Mouse (Mus musculus) neural tube, embryonic 11.5 days (tissue): ENCODE data around the gene Tle6. TPM values are rescaled to one million over a fixed set of nuclear protein-coding genes. Genes with fewer than 3 reads are reported as not detected.
A peak's percentile ranks its signal among the peaks of the same experiment; 100 is the strongest.

Experiments
- ATAC-seq: fragments of 200-750 bp; cut with Nextera tagmentation; 2 replicates; pipeline ENCODE4 v1.8.0; 2017; ENCODE audit warnings: moderate number of reproducible peaks, mild to moderate bottlenecking, moderate TSS enrichment, moderate library complexity; ENCODE audit not compliant: insufficient read depth, low FRiP score, low TSS enrichment
- DNase-seq: peaks from one replicate; pipeline ENCODE4 v3.0.0-alpha.2; 2015; ENCODE audit warnings: low spot score
- H3K27ac ChIP-seq: fragments of 300-500 bp; sonication (generic); 2 replicates; pipeline ENCODE4 v1.5.1; 2014; ENCODE audit warnings: low read depth, mild to moderate bottlenecking, low read length
- H3K27me3 ChIP-seq: fragments of 300-500 bp; sonication (generic); 2 replicates; pipeline ENCODE4 v1.6.1; 2014; ENCODE audit warnings: mild to moderate bottlenecking, low read length, mixed read lengths; ENCODE audit not compliant: control insufficient read depth, insufficient read depth
- H3K36me3 ChIP-seq: fragments of 300-500 bp; sonication (generic); 2 replicates; pipeline ENCODE4 v1.6.1; 2014; ENCODE audit warnings: mild to moderate bottlenecking, low read length, moderate library complexity, mixed read lengths; ENCODE audit not compliant: control insufficient read depth, insufficient read depth
- H3K4me1 ChIP-seq: fragments of 300-500 bp; sonication (generic); 2 replicates; pipeline ENCODE4 v1.6.1; 2014; ENCODE audit warnings: low read length, mixed read lengths; ENCODE audit not compliant: control insufficient read depth, insufficient read depth
- H3K4me2 ChIP-seq: fragments of 300-500 bp; sonication (generic); 2 replicates; pipeline ENCODE4 v1.6.1; 2014; ENCODE audit warnings: low read depth, mild to moderate bottlenecking, moderate library complexity
- H3K4me3 ChIP-seq: fragments of 300-500 bp; sonication (generic); 2 replicates; pipeline ENCODE4 v1.5.1; 2014; ENCODE audit warnings: low read depth, low read length
- H3K9ac ChIP-seq: fragments of 300-500 bp; sonication (generic); 2 replicates; pipeline ENCODE4 v1.6.1; 2014; ENCODE audit warnings: mild to moderate bottlenecking, low read length
- H3K9me3 ChIP-seq: fragments of 300-500 bp; sonication (generic); 2 replicates; pipeline ENCODE4 v1.6.1; 2016; ENCODE audit warnings: low read length; ENCODE audit not compliant: control insufficient read depth
- WGBS: fragments of 180-500 bp; shearing (Covaris S2); extraction: QIAGEN DNeasy Blood & Tissue Kit; methylation state at CpG from one replicate; pipeline ENCODE4 v1.1.7; 2014; 5-methylcytosine and 5-hydroxymethylcytosine counted together
- polyA plus RNA-seq: library from polyadenylated mRNA; unstranded; fragments of >200 nt; fragmentation: Nextera tagmentation; extraction: Ambion mirVana; gene quantifications from 2 replicates; pipeline ENCODE4 v1.2.1, GENCODE M21; 2014

Tle6 gene
- polyA plus RNA-seq, 1 experiment from 2014 or later: 6.4 TPM

DNA sequence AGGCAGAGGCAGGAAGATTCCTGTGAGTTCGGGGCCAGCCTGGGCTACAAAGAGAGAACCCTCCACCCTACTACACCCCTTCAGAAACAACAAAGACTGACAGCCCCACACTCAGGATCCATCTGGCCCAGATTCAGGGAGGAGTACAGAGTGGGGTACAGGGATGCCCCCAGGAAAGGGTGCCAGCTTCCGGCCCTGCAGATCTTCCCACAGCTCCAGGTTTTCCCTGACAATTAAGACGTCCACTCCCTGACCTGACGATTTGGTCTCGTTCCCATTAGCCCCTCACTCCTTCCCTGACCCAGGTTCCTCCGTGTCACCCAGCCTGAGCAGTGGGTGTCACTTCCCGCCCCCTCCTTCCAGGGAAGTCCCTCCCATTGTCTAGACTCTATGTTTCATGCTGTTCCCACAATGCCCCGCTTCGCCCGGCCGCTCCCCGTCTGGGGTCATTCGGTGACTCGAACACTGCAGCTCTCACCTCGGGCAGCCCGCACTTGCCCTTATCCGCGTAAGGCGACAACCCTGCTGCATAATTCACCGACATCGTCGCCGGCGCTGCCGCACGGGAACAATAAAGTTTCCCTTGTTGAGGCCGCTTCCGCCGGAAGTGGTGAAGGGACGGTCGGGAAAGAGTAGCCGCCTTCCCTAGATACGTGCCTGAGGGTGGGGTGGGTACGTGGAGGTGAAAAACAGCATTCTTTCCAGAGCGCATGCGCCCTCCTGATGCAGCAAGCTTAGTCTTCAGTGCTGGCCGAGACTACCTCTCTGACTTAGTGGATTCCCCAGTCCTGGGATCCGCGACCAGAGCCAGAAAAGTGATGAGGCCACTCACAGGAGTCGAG lies 26.3 kb upstream of the Tle6 start, which contains the start of gene Sirt6:
Gene Sirt6 (minus strand): TSS at position 804 of the 842 bp plus-strand sequence.
- WGBS: 4% methylated on average over 40 of the region's 40 CpGs
- Histone ChIP-seq H3K4me1 (0 out of 2 replicates have a peak, but pooled peaks cover 4% of the 10 kb centered on the region), H3K9me3 (no peaks in the 10 kb centered on the region), H3K27ac (peak within 1 kb of the TSS; percentile 39), H3K4me2 (peak within 1 kb of the TSS; percentile 78), H3K4me3 (peak within 1 kb of the TSS; percentile 47), H3K36me3 (peaks cover 2% of the 10 kb centered on the region; the same call in 1 of the 2 replicates), H3K27me3 (no peaks in the 10 kb centered on the region), H3K9ac (peak within 1 kb of the TSS; percentile 60)
- ATAC-seq (peak; percentile 88), DNase-seq (peak; percentile 92)

DNA sequence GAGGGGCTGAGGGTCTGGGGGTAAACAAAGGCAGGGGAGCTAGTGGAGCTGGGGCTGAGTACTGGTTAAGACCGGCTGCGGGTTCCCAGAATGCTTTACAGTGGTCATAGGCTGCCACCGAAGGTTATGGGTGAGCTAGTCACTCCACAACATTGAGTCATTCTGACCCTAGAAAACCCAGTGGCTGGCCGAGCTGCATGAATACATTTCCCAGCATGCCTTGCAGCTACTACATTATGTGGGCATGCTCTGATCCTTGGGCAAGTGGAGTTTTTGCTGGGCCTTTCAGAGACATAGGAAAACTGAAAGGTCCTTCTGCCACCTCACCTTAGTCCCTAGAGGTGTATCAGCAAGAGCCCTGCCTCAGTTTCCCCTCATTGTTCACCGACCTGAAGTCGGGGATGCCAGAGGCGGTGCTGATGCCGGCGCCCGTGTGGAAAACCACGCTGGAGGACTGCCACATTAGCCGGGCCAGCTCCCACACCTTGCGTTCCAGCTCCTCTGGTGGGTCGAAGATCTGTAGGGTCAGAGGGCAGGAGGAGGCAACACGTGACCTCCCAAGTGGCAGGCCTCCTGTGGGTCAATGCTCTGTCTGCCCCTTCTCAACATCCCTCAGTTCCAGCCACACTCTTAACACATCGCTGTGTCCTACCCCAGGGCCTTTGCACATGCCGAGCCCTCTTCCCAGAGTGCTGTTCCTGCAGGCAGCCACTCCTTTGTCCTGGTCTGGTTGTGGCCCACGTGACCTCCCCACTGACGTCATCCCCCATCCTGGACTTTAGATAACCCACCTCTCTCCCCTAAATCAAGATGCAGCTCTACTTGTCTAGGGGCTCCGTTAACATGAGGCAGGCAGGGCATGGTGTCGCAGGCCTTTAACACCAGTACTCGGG lies 25.5 kb upstream of the Tle6 start:
- Histone ChIP-seq H3K9ac (peak overlapping the region; percentile 60), H3K4me3 (peak overlapping the region; percentile 47), H3K4me1 (0 out of 2 replicates have a peak, but pooled peaks cover 4% of the 10 kb centered on the region), H3K27ac (no peak overlapping the region), H3K4me2 (peak overlapping the region; percentile 78), H3K36me3 (peaks cover 2% of the 10 kb centered on the region; the same call in 1 of the 2 replicates), H3K27me3 (no peaks in the 10 kb centered on the region), H3K9me3 (no peaks in the 10 kb centered on the region)
- no peak for ATAC-seq
- WGBS: 93% methylated on average over 22 of the region's 22 CpGs
- no peak for DNase-seq

DNA sequence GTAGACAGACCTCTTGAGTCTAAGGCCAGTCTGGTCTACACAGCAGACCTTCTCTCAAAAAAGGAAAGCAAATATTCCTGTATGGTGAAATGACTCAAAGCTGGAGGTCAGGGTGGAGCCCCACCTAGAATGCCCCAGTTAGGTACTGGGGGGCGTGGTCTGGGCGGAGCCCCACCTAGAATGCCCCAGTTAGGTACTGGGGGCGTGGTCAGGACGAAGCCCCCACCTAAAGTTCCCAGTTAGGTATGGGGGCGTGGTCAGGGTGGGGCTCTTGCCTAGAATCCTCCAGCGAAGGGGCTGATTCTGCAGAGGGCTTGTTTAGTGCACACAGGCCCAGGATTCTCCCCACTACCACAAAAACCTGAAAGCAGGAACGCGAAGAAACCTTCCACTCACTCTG lies 22.6 kb upstream of the Tle6 start:
- DNase-seq (no peak), ATAC-seq (no peak)
- Histone ChIP-seq H3K27me3 (no peaks in the 10 kb centered on the region), H3K9ac (no peak overlapping the region), H3K4me1 (0 out of 2 replicates have a peak, but pooled peaks cover 4% of the 10 kb centered on the region), H3K27ac (no peak overlapping the region), H3K9me3 (no peaks in the 10 kb centered on the region), H3K4me3 (no peak overlapping the region), H3K4me2 (no peak overlapping the region), H3K36me3 (peaks cover 4% of the 10 kb centered on the region; the same call in 1 of the 2 replicates)
- 64% methylated on average over 8 of the region's 8 CpGs for WGBS

DNA sequence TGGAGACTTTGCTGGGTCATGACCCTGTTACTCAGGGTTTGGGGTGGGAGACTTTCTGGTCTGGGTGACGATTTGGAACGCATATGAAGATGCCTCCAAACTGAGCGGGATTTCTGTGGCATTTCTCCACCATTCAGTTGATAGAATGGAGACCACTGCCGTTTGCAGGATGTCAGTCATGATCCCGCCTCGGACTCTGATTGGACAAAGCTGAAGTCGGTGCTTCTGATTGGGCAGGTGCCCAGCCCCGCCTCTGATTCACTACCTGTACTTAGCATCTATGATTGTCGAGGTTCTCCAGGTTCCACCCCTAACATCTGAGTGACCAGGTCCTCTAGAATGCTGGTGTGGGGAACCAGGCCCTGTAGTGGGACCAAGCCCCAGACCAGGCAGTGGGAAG lies 19.9 kb upstream of the Tle6 start:
- Histone ChIP-seq H3K9me3 (no peaks in the 10 kb centered on the region), H3K9ac (no peak overlapping the region), H3K4me1 (0 out of 2 replicates have a peak, but pooled peaks cover under 1% of the 10 kb centered on the region), H3K4me3 (no peak overlapping the region), H3K4me2 (no peak overlapping the region), H3K27ac (no peak overlapping the region), H3K36me3 (peaks cover 4% of the 10 kb centered on the region; the same call in 1 of the 2 replicates), H3K27me3 (no peaks in the 10 kb centered on the region)
- 56% methylated on average over 9 of the region's 9 CpGs for WGBS
- DNase-seq (no peak), ATAC-seq (no peak)

DNA sequence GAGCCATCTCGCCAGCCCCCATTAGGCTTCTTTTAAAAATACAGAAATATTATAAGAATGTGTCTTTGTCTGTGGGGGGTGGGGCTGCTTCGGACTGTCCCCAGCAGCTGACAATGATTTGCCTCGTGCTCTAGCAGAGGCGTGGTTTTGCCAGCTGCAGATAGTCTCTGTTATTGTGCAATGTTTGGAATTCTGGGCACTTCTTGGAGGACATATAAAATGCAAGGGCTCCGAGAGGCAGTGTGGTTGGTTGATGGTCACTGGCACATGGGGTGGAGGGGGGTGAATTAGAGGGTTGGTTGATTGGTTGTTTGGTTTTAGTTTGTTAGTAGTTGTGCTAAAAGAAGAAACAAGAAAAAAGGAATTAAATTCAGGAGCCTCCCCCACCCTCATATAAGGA lies 19.1 kb upstream of the Tle6 start:
- Histone ChIP-seq H3K4me3 (no peak overlapping the region), H3K36me3 (peaks cover 2% of the 10 kb centered on the region; the same call in 1 of the 2 replicates), H3K9me3 (no peaks in the 10 kb centered on the region), H3K4me1 (no peaks in the 10 kb centered on the region), H3K27ac (no peak overlapping the region), H3K9ac (no peak overlapping the region), H3K27me3 (no peaks in the 10 kb centered on the region), H3K4me2 (no peak overlapping the region)
- no peak for DNase-seq
- no peak for ATAC-seq
- 88% methylated on average over 5 of the region's 5 CpGs for WGBS

DNA sequence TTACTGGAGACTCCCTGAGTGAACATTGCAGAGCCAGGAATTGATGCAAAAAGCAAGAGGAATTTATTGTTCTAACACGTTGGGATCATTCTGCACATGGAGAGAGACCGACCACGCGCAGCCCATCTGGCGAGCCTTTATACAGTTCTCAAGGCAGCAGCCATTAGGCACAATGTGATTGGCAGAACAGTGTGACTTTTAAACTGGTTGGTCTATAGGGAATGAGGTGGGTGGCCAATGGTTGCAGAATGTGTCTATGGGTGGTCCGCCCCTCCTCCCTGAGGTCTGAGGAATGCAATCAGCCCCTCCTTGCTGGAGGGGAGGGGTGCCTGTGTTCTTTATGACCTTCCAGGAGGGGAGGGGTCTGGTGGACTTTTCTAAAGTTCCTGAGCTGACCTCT lies 14.6 kb upstream of the Tle6 start:
- H3K4me2 ChIP-seq: no peak overlapping the region
- 40% methylated on average over 6 of the region's 6 CpGs for WGBS
- no peak overlapping the region for H3K27ac ChIP-seq
- no peaks in the 10 kb centered on the region for H3K36me3 ChIP-seq
- no peaks in the 10 kb centered on the region for H3K4me1 ChIP-seq
- ATAC-seq: no peak
- H3K9ac ChIP-seq: no peak overlapping the region
- DNase-seq: no peak
- H3K4me3 ChIP-seq: no peak overlapping the region
- no peaks in the 10 kb centered on the region for H3K9me3 ChIP-seq
- H3K27me3 ChIP-seq: no peaks in the 10 kb centered on the region

DNA sequence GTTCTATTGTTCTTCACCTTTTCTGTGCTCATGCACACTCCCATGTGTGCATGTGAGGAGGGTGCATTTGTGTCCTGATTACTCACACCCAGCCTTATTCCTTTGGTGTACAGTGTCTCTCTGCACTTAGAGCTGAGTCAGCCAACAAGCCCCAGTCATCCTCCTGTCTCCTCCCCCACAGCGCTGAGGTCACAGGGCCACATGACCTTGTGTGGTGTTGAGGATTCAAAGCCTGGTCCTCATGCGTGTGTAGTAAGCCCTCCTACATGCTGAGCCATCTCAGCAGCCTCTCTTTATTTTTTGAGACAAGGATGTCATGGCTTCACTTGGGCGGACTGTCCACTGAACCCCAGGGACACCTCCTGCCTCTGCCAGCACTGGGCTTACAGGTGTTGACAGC lies 11.9 kb upstream of the Tle6 start:
- Histone ChIP-seq H3K27me3 (no peaks in the 10 kb centered on the region), H3K9me3 (no peaks in the 10 kb centered on the region), H3K4me2 (no peak overlapping the region), H3K4me3 (no peak overlapping the region), H3K27ac (no peak overlapping the region), H3K4me1 (no peaks in the 10 kb centered on the region), H3K9ac (no peak overlapping the region), H3K36me3 (no peaks in the 10 kb centered on the region)
- WGBS: 72% methylated on average over 3 of the region's 3 CpGs
- DNase-seq (no peak), ATAC-seq (no peak)

DNA sequence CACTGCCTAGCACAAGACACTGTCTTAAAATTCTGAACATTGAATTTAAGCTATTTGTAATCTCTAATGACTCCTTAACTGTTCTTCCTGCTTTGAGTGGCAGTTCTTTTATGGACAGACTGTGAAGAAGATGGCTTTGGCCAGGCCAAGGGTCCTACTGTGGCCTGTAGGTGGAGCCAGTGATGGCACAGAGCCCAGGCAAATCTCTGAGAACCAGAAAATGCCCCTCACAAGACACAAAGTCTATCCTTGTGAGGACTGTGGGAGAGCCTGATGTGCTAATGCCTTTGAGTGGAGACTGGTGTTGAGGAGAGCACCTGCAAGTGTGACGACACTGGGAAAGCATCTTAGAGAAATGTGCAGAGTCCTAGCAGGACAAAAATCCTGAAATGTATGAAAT lies 7.4 kb upstream of the Tle6 start:
- Histone ChIP-seq H3K27me3 (no peaks in the 10 kb centered on the region), H3K4me2 (no peak overlapping the region), H3K4me3 (no peak overlapping the region), H3K36me3 (no peaks in the 10 kb centered on the region), H3K27ac (no peak overlapping the region), H3K9ac (no peak overlapping the region), H3K9me3 (no peaks in the 10 kb centered on the region), H3K4me1 (peaks cover 6% of the 10 kb centered on the region; the same call in 1 of the 2 replicates)
- ATAC-seq (no peak), DNase-seq (no peak)
- WGBS: 88% methylated on average over 1 of the region's 1 CpGs
